Mouse (Mus musculus): ENCODE data around the gene Irf2bp2. TPM values are rescaled to one million over a fixed set of nuclear protein-coding genes. Genes with fewer than 3 reads are reported as not detected.

Irf2bp2 gene
- polyA plus RNA-seq, 1 experiment from 2014 or later, result 16.1 TPM

- Histone ChIP-seq H3K27me3 (replicated peaks) (no peaks in the 10 kb centered on the region), H3K36me3 (no peaks in the 10 kb centered on the region), H3K4me2 (replicated peaks) (no peak overlapping the region), H3K9ac (no peak overlapping the region), H3K4me3 (replicated peaks) (no peak overlapping the region), H3K4me1 (replicated peaks) (peaks cover 47% of the 10 kb centered on the region), H3K9me3 (no peaks in the 10 kb centered on the region), H3K27ac (peak overlapping the region; percentile 60)
- ATAC-seq, result no peak
- 16% methylated on average over 11 of the region's 12 CpGs for WGBS
Measured at GRCm38 (mm10) chr8:126538648-126539354, 55.0 kb downstream of the Irf2bp2 start.

Other genes with a start within 250 kb of the Irf2bp2 start
- gene Coa6, start 171.5 kb downstream of the Irf2bp2 start, polyA plus RNA-seq (2015; fragmentation: Nextera tagmentation; extraction: Ambion mirVana), result 68.2 and 70.9 TPM in 2 replicates
- 3.0 and 3.1 TPM in 2 replicates for gene Tarbp1, start 118.9 kb downstream of the Irf2bp2 start, polyA plus RNA-seq (2015; fragmentation: Nextera tagmentation; extraction: Ambion mirVana)